Mouse (Mus musculus) layer of hippocampus, adult 2 months (tissue): ENCODE results near the gene Pou3f1. TPM values are rescaled to one million over a fixed set of nuclear protein-coding genes. Genes with fewer than 3 reads are reported as not detected.
A peak's percentile ranks its signal among the peaks of the same experiment; 100 is the strongest.

Experiments used
- DNase-seq, 2 experiments: peaks; one replicate each; pipeline ENCODE4 v3.0.0; 2022; ENCODE audit warnings: low spot score in 2 of 2
- H3K27ac ChIP-seq: fragments of 200-600 bp; 2 replicates; pipeline ENCODE4 v1.8.1; 2022
- H3K4me3 ChIP-seq: fragments of 200-600 bp; 2 replicates; pipeline ENCODE4 v1.8.1; 2022; ENCODE audit warnings: mild to moderate bottlenecking
- CTCF ChIP-seq: fragments of 200-600 bp; conservative IDR thresholded peaks from 2 replicates; pipeline ENCODE4 v1.8.1; 2022; ENCODE audit warnings: antibody characterized with exemption, mild to moderate bottlenecking, moderate library complexity
- total RNA-seq, 2 experiments: library from RNA; stranded (reverse); gene quantifications; 2 replicates each; pipeline ENCODE4 v1.2.3; 2021

Pou3f1 gene
- total RNA-seq, 2 experiments from 2014 or later, result 40.5 to 40.7 TPM

DNA sequence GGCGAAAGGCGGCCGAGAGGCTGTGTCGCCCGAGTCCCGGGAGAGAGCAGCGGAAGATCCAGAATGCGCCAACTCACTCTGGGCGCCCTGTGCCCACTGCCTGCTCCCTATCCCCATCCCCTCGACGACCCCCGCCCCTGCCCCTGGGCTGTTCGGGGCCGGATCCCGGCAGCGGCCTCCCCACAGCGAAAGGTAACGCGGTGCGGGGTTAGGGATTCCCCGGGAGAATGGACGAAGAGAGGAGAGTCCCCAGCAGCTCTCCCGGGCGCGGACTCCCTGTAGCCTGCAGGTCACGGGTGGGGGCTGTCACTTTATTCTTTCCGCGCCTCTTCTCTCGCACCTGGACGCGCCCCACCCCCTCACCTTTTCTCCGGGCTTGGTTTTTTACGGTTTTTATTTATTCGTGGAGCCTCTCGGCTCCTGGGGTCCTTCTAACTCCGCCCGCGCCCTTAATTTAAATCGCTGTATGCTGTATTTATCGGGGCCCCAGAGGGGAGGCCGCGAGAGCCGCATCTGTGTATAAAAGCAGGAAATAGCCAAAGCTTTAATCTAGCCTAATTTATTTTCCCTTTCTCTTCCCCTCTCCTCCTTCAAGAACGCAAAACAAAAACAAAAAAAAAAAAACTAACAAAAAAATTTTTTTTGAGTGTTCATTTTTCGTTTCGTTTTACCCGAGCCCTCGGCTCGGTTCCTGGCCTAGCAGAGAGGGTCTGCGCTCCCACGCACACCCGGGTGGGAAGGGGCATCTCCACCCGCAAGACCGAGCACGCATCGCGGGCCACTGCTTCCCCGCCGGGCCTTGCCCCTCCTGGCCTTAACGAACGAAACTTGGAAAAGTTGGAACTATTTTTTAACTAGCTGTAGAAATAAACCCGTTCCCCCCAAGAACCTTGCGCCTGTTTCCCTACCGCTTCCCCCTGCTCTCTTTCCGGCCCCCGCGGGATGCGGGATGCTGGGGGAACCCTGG lies 2.9 kb downstream of the Pou3f1 start:
- no peak for DNase-seq
- TF ChIP-seq CTCF, result no peak
- peak overlapping the region; percentile 54 for H3K4me3 ChIP-seq
- H3K27ac ChIP-seq, result peak overlapping the region; percentile 49

DNA sequence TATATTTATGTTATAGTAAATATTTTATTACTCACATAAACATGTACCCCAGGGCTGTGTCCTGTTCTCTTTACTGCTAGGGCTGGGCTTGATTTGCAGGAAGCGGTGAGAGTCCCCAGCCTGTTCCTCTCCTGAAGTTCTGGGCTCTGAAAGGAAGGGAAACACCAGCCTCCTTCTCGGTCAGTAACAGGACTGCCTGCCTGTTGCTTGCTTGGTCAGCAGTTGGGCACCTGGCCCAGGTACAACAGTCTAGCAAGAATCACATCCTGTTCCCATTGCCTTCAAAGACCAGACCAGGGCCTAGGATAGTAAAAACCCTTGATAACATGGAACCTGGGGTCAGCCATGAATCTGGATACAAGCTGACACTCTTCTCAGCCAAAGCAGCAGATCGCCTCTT lies 4.0 kb downstream of the Pou3f1 start:
- peak overlapping the region; percentile 54; the same call in 1 of the 2 replicates for H3K4me3 ChIP-seq

DNA sequence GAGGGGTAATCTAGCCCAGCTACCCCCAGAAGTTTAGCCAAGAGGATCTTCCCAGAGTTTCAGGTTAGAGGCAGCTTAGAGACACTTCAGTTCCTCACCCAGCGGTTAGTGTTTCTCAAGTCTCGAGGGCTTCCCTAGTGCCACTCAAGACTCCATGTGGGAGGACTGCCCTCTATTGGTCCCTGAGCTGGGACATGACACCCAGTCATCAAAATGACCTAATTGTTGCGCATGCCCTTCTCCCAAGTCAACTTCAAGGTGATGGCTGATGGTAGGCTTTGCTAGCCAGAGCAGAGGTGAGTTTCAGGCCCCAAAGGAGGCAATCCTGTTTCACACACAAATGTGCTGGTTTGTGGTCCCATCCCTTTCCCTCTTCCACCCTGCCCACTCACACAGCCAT lies 6.4 kb downstream of the Pou3f1 start:
- H3K4me3 ChIP-seq, result no peak overlapping the region
- TF ChIP-seq CTCF, result peak; percentile 68
- DNase-seq, result no peak
- no peak overlapping the region for H3K27ac ChIP-seq

More for the DNA sequence above, 4.0 kb downstream of the Pou3f1 start:
- no peak for DNase-seq
- H3K27ac ChIP-seq, result no peak overlapping the region
- TF ChIP-seq CTCF, result no peak

DNA sequence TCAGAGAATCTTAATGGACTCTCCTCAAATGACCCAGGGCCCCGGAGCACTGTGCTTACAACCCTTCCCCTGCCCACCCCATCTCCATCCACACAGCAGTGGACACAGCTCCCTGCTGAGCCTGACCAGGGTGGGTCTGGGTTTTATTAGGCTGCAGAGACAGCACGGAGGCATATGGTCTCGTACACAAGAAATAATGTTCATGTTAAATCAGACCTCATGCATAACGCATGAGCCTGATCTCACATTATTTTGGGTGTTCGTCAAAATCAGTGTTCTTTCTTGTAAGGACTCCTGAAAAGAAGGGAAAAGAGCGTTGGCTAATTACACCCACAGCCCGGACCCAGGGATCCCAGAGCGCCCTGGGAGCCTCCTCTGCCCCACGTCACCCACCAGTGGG lies 7.6 kb downstream of the Pou3f1 start:
- no peak for DNase-seq
- no peak overlapping the region for H3K4me3 ChIP-seq
- TF ChIP-seq CTCF, result no peak
- no peak overlapping the region for H3K27ac ChIP-seq

DNA sequence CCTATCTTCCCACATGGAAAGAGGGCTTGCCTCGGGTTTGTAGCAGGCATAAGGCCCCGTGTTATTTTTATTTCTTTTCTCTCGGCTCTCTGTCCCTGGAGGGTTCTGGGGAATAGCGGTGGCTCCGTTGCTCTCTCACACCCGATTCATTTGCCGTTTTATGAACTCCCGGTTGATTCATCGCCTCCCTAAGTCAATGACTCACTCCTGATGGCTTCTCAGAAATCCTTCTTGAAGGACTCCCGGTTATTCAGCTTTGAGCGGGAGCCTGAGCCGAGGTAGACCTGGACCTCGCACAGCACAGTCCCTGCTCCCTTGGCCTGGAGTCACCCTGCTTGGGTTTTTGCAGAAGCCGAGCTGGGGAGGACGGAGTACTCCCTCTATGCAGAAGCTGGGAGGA lies 8.0 kb downstream of the Pou3f1 start:
- no peak overlapping the region for H3K4me3 ChIP-seq
- no peak for TF ChIP-seq CTCF
- no peak overlapping the region for H3K27ac ChIP-seq
- no peak for DNase-seq

DNA sequence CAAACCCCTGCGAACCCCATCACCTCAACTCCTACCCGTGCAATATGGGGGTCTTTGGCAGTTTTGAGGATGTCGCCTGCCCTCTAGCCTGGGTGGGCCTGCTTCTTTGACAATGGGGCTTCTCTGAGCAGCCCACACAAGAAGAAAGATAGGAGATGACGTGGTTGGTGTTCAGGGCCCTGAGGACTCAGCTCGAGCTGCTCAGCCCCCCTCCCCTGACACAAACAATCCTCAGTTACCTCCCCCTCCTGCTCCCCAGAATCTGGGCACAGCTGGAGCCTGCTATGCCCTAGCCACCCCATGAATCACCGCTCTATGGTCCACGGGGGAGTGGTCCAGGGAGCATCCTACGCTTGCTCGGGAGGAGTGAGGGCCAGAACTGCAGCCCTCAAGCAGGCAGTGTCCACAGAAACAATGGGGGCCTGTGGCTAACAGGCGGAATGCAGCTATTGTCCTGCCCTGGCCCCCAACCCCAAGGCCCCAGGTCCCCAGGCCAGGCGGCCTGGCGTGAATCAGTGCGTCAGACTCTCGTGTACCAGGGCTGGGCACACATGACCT lies 10.9 kb downstream of the Pou3f1 start:
- H3K27ac ChIP-seq, result peak overlapping the region; percentile 46; the same call in 1 of the 2 replicates
- DNase-seq, result no peak
- no peak overlapping the region for H3K4me3 ChIP-seq
- no peak for TF ChIP-seq CTCF

DNA sequence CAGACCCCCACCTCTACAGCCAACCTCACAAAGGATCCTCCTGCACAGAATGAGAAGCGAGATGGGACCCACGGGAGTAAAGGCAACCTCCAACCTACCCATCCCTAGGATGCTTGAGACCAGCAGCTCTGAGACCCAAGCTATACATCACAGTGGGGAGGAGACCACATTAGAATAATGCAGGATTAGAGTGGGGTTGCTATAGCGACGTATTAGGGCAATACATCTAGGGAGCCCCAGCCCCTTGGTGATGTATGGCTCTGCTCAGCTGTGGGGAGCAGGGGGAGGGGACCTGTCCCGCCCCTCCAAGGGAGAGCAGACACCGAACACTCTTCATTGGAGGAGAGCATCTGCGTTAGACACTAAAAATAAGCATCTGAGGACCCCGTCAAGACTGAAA lies 11.5 kb downstream of the Pou3f1 start:
- TF ChIP-seq CTCF, result no peak
- DNase-seq, result no peak

DNA sequence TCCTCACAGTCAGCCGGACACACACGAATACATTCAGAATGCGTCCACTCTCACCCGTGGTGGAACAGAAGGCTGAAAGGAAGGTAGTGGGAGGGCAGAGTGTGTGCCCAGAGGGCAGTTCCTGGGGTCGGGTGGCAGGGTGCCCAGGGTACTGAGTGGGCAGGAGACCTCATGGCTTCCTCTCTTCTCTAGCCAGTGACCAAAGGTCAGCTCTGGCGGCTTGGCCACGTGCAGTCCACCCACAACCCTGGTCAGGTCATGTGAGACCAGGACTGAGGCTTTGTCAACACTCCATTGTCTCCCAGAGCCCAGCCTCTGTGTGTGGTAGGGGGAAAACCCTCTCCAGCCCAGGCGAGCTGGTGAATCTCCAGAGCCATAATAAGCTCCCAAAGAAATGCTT lies 13.6 kb downstream of the Pou3f1 start:
- DNase-seq, result no peak
- Histone ChIP-seq H3K27ac (no peak overlapping the region), H3K4me3 (no peak overlapping the region)
- TF ChIP-seq CTCF, result no peak

More for the DNA sequence above, 11.5 kb downstream of the Pou3f1 start:
- H3K4me3 ChIP-seq, result no peak overlapping the region
- peak overlapping the region; percentile 46; the same call in 1 of the 2 replicates for H3K27ac ChIP-seq

DNA sequence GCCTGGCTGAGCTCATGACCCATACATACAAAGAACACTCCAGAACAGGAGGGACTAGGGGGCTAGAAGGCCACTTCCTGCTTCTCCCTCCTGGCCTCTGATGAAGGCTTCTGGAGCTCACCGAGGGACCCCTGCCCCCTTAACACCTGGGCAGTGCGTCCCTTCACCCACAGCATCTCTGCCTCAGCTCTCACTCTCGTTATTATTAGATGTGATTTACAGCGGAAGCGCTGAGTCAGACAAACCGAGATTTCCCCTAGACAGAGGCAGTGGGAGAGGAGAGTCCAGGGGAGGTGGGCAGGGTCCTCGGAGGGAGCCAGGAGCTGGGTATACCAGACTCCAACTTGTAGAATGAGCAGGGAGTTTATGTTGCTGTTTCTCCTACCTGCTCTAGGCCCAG lies 15.0 kb downstream of the Pou3f1 start:
- DNase-seq, result no peak
- no peak overlapping the region for H3K27ac ChIP-seq
- no peak overlapping the region for H3K4me3 ChIP-seq
- no peak for TF ChIP-seq CTCF

DNA sequence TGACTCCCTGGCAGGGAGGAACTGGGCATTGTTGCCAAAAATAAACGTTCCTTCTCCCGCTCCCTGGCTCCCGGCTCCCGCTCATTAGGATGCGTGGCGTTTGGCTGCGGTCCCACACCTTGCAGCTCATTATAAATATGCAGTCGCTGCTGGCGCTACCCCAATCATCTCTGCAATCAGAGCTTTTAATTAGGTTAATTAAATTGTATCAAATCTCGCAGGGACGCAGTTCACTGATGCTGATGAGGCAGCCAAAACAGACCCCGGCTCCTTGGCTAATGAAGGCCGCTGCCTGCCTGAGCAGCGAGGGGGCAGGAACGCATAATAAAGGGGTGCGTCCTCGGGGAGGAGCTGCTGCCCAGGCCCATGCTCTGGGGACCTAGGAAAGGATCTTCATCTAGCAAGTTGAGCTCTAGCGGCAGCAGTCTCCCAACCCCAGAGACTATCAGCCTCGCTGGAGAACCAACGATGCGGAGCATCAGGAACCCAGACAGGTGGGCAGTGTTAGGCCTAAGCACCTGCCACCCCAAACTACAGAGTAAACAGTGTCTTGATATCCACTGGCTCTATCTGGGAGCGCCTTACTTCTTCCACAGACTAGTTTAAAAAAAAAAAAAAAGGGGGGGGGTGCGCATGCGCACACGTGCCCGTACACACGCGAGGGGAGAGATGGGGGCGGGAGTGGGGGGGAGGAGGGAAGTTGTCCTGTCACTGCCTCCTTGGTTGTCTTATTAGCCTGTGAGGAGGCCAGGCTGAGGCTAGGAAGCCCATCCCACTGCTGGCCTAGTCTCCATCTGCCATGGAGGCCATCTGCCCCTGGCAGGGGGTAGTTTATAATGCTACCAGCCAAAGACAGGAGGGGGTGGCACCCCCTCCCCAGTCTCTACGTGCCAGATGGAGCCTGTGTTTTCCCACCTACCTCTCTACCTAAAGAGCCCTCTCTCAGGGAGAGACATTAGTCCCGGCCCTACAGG lies 16.0 kb downstream of the Pou3f1 start:
- peak in 1 of 2 experiments; percentile 51 for DNase-seq
- Histone ChIP-seq H3K4me3 (peak overlapping the region; percentile 43), H3K27ac (peak overlapping the region; percentile 39; the same call in 1 of the 2 replicates)
- TF ChIP-seq CTCF, result peak; percentile 27

DNA sequence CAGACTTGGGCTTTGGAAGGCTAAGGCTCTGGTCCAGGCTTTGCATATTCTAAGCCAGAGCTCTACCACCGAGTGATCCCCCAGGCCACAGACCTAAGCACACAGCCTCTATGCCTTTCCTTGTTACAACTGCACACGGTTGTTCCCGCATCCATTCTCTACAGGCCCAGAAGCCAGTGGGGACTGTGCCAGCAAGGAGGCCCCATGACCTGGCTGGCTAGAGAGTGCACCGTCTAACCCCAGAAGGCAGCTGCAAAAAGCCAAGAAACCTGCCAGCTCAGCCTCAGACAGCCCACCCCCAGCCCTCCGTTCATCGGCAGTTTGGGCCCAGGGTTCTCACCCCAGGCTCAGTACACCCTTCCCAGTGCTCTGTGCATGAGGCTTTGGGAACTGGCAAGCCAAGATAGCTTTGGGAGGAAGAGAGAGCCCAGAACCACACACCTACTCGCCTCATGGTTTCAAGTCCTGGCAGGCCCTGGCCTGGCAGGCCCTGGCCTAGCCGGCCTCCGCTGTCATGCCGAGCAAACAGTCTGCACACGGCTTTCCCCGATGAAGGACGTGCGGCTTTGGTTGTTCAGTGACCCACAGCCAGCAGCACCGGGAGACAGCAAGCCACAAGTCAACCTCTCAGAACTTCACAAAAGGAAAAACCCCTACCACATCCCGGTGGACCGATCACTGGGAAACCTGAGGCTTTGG lies 17.9 kb downstream of the Pou3f1 start:
- DNase-seq, result no peak
- H3K4me3 ChIP-seq, result no peak overlapping the region
- H3K27ac ChIP-seq, result no peak overlapping the region
- TF ChIP-seq CTCF, result no peak

DNA sequence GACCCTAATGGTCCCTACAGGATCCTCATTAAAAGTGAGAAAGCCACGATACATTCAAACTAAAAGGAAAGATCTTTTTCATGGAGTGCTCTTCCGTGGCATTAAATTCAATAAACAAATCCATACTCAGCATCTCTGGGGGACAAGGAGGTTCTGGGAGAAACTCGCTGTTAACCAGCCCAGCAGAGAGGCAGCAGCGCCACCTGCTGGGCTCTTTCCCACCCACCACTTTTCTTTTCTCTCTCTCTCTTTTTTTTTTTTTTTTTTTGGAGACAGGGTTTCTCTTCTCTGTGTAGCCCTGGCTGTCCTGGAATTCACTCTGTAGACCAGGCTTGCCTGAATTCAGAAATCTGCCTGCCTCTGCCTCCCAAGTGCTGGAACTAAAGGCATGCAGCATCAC lies 18.4 kb downstream of the Pou3f1 start:
- peak; percentile 92 for TF ChIP-seq CTCF

More for the DNA sequence above, 18.4 kb downstream of the Pou3f1 start:
- Histone ChIP-seq H3K27ac (no peak overlapping the region), H3K4me3 (no peak overlapping the region)
- peak in 1 of 2 experiments; percentile 69 for DNase-seq
